Mouse (Mus musculus) erythroblast, embryonic 14.5 days (primary cell): Measurements from ENCODE around the gene Ergic1. TPM values are rescaled to one million over a fixed set of nuclear protein-coding genes. Genes with fewer than 3 reads are reported as not detected.

Source experiments
- H3K27me3 ChIP-seq: 2 replicates; pipeline ENCODE4 v1.6.1; 2012; ENCODE audit warnings: inconsistent platforms; ENCODE audit not compliant: control insufficient read depth
- H3K36me3 ChIP-seq: 2 replicates; pipeline ENCODE4 v1.6.1; 2012; ENCODE audit warnings: mild to moderate bottlenecking, inconsistent platforms; ENCODE audit not compliant: control insufficient read depth
- H3K4me1 ChIP-seq: 2 replicates; pipeline ENCODE4 v1.6.1; 2012; ENCODE audit warnings: inconsistent platforms; ENCODE audit not compliant: control insufficient read depth
- H3K4me3 ChIP-seq: replicated peaks from 2 replicates; pipeline ENCODE3; 2012; ENCODE audit warnings: moderate library complexity, mild to moderate bottlenecking, inconsistent platforms
- H3K9me3 ChIP-seq: 2 replicates; pipeline ENCODE4 v1.6.1; 2012; ENCODE audit warnings: low read length, inconsistent platforms, mixed read lengths; ENCODE audit not compliant: control insufficient read depth
- GATA1 ChIP-seq: IDR thresholded peaks from 2 replicates; pipeline ENCODE4 v1.6.1; 2012; ENCODE audit warnings: low read length, inconsistent platforms, mixed read lengths
- TAL1 ChIP-seq: IDR thresholded peaks from 3 replicates; pipeline ENCODE4 v1.6.1; 2012; ENCODE audit warnings: low read length, inconsistent platforms, mixed read lengths
- polyA plus RNA-seq: library from polyadenylated mRNA; stranded (reverse); fragments of >175 nt; gene quantifications from 2 replicates; pipeline ENCODE4 v1.2.3, GENCODE M21; 2012

The Ergic1 gene
- polyA plus RNA-seq, 1 experiment, result 0.23 TPM

GRCm38 (mm10) chr17:26620786-26621766, 59.8 kb downstream of the Ergic1 start:
- H3K9me3 ChIP-seq, result no peaks in the 10 kb centered on the region
- peaks cover 2% of the 10 kb centered on the region; the same call in 1 of the 2 replicates for H3K4me1 ChIP-seq
- TF ChIP-seq TAL1 (no peak), GATA1 (no peak)
- no peaks in the 10 kb centered on the region for H3K27me3 ChIP-seq
- H3K36me3 ChIP-seq, result peaks cover 21% of the 10 kb centered on the region
- H3K4me3 ChIP-seq, result no peak overlapping the region

- TF ChIP-seq TAL1 (no peak), GATA1 (no peak)
- Histone ChIP-seq H3K4me3 (no peak overlapping the region), H3K4me1 (no peaks in the 10 kb centered on the region; the same call in 1 of the 2 replicates), H3K9me3 (no peaks in the 10 kb centered on the region), H3K27me3 (no peaks in the 10 kb centered on the region), H3K36me3 (peaks cover 22% of the 10 kb centered on the region)
These were observed 60.6 kb downstream of the Ergic1 start for GRCm38 (mm10) chr17:26621912-26622311.

- no peak for TF ChIP-seq GATA1
- TF ChIP-seq TAL1, result no peak
- Histone ChIP-seq H3K4me1 (no peaks in the 10 kb centered on the region; the same call in 1 of the 2 replicates), H3K9me3 (no peaks in the 10 kb centered on the region), H3K4me3 (no peak overlapping the region), H3K36me3 (peaks cover 31% of the 10 kb centered on the region), H3K27me3 (no peaks in the 10 kb centered on the region)
These were observed 62.7 kb downstream of the Ergic1 start for GRCm38 (mm10) chr17:26623991-26624390.

GRCm38 (mm10) chr17:26624999-26625398, 63.7 kb downstream of the Ergic1 start:
- Histone ChIP-seq H3K36me3 (peaks cover 39% of the 10 kb centered on the region), H3K9me3 (no peaks in the 10 kb centered on the region), H3K4me3 (no peak overlapping the region), H3K4me1 (no peaks in the 10 kb centered on the region), H3K27me3 (no peaks in the 10 kb centered on the region)
- no peak for TF ChIP-seq GATA1

GRCm38 (mm10) chr17:26625521-26626010, 64.3 kb downstream of the Ergic1 start:
- Histone ChIP-seq H3K4me3 (no peak overlapping the region), H3K9me3 (no peaks in the 10 kb centered on the region), H3K36me3 (peaks cover 40% of the 10 kb centered on the region), H3K4me1 (no peaks in the 10 kb centered on the region), H3K27me3 (no peaks in the 10 kb centered on the region)
- TF ChIP-seq GATA1 (no peak), TAL1 (no peak)

GRCm38 (mm10) chr17:26628479-26628878, 67.2 kb downstream of the Ergic1 start:
- H3K4me3 ChIP-seq, result no peak overlapping the region
- no peak for TF ChIP-seq GATA1
- no peak for TF ChIP-seq TAL1
- H3K4me1 ChIP-seq, result no peaks in the 10 kb centered on the region
- no peaks in the 10 kb centered on the region for H3K27me3 ChIP-seq
- H3K9me3 ChIP-seq, result no peaks in the 10 kb centered on the region
- peaks cover 35% of the 10 kb centered on the region for H3K36me3 ChIP-seq

- Histone ChIP-seq H3K4me1 (no peaks in the 10 kb centered on the region), H3K36me3 (peaks cover 36% of the 10 kb centered on the region), H3K27me3 (no peaks in the 10 kb centered on the region), H3K4me3 (no peak overlapping the region), H3K9me3 (no peaks in the 10 kb centered on the region)
- TF ChIP-seq GATA1, result no peak
- TF ChIP-seq TAL1, result no peak
These were observed 67.6 kb downstream of the Ergic1 start for GRCm38 (mm10) chr17:26628936-26629335.

- Histone ChIP-seq H3K9me3 (no peaks in the 10 kb centered on the region), H3K4me3 (no peak overlapping the region), H3K36me3 (peaks cover 37% of the 10 kb centered on the region), H3K4me1 (no peaks in the 10 kb centered on the region), H3K27me3 (no peaks in the 10 kb centered on the region)
- TF ChIP-seq GATA1 (no peak), TAL1 (no peak)
These were observed 70.6 kb downstream of the Ergic1 start for GRCm38 (mm10) chr17:26631811-26632327.

- no peaks in the 10 kb centered on the region for H3K27me3 ChIP-seq
- peaks cover 33% of the 10 kb centered on the region for H3K36me3 ChIP-seq
- H3K4me3 ChIP-seq, result no peak overlapping the region
- H3K9me3 ChIP-seq, result no peaks in the 10 kb centered on the region
- TF ChIP-seq GATA1, result no peak
- TF ChIP-seq TAL1, result no peak
- no peaks in the 10 kb centered on the region for H3K4me1 ChIP-seq
These were observed 71.9 kb downstream of the Ergic1 start for GRCm38 (mm10) chr17:26633186-26633585.
